Mouse (Mus musculus) MEL (cell line): ENCODE measurements at regions not wholly inside any gene's neighbourhood (a gene's known extent, or its start where the extent isn't known, plus 50 kb on each side); places are given as distances from the start of the nearest gene placed in this dataset.

ENCODE experiments used
- DNase-seq: peaks from one replicate; pipeline ENCODE4 v3.0.0; 2011; ENCODE audit warnings: low read depth, low spot score
- H3K27ac ChIP-seq: 2 replicates; pipeline ENCODE4 v1.5.1; 2012; ENCODE audit warnings: low read depth, mild to moderate bottlenecking, control low read depth, low read length, moderate library complexity; ENCODE audit not compliant: control insufficient read depth
- H3K27me3 ChIP-seq, 2 experiments: fragments of 150-350 bp in 1 of 2; sonication (generic) in 1 of 2; 2 replicates each; pipeline ENCODE4 v1.6.1; 2012; ENCODE audit warnings: low read length in 2 of 2, mild to moderate bottlenecking in 2 of 2, improper control_type of control experiment in 1 of 2, moderate library complexity in 1 of 2; ENCODE audit not compliant: insufficient read depth in 2 of 2, control insufficient read depth in 1 of 2
- H3K36me3 ChIP-seq, 2 experiments: 2 replicates each; pipeline ENCODE4 v1.6.1; 2012 to 2014; ENCODE audit warnings: low read length in 2 of 2, improper control_type of control experiment in 1 of 2, inconsistent platforms in 1 of 2, mild to moderate bottlenecking in 1 of 2; ENCODE audit not compliant: insufficient read depth in 2 of 2, control insufficient read depth in 1 of 2
- H3K4me1 ChIP-seq, 2 experiments: fragments of 150-350 bp in 1 of 2; sonication (generic) in 1 of 2; 2 replicates each; pipeline ENCODE4 v1.6.1; 2012; ENCODE audit warnings: low read length in 2 of 2, improper control_type of control experiment in 1 of 2, mild to moderate bottlenecking in 1 of 2; ENCODE audit not compliant: insufficient read depth in 2 of 2, control insufficient read depth in 1 of 2
- H3K4me3 ChIP-seq, 2 experiments: fragments of 150-350 bp in 1 of 2; sonication (generic) in 1 of 2; 2 replicates each; pipeline ENCODE4 v1.5.1; 2012; ENCODE audit warnings: low read depth in 2 of 2, low read length in 2 of 2, mild to moderate bottlenecking in 2 of 2, moderate library complexity in 2 of 2, control low read depth in 1 of 2, improper control_type of control experiment in 1 of 2; ENCODE audit not compliant: control insufficient read depth in 1 of 2, insufficient read depth in 1 of 2
- H3K79me2 ChIP-seq: 2 replicates; pipeline ENCODE4 v1.6.1; 2012; ENCODE audit warnings: mild to moderate bottlenecking, low read length, moderate library complexity; ENCODE audit not compliant: control insufficient read depth, poor library complexity, insufficient read depth
- H3K9ac ChIP-seq: 2 replicates; pipeline ENCODE4 v1.6.1; 2012; ENCODE audit warnings: low read depth, mild to moderate bottlenecking, control low read depth, low read length, moderate library complexity; ENCODE audit not compliant: control insufficient read depth, poor library complexity, severe bottlenecking
- H3K9me3 ChIP-seq: fragments of 150-350 bp; sonication (generic); replicated peaks from 2 replicates; pipeline ENCODE4 v1.6.1; 2012; ENCODE audit warnings: mild to moderate bottlenecking, low read length, improper control_type of control experiment, moderate library complexity; ENCODE audit not compliant: insufficient read depth
- BHLHE40 ChIP-seq: IDR thresholded peaks from 2 replicates; pipeline ENCODE4 v1.6.1; 2012; ENCODE audit warnings: low read depth, mild to moderate bottlenecking, inconsistent platforms, low read length, improper control_type of control experiment, borderline replicate concordance
- CHD2 ChIP-seq: IDR thresholded peaks from 2 replicates; pipeline ENCODE4 v1.6.1; 2011; ENCODE audit warnings: low read length, improper control_type of control experiment
- E2F4 ChIP-seq: IDR thresholded peaks from 2 replicates; pipeline ENCODE4 v1.6.1; 2011; ENCODE audit warnings: low read depth, low read length, improper control_type of control experiment, borderline replicate concordance
- ELF1 ChIP-seq: IDR thresholded peaks from 2 replicates; pipeline ENCODE4 v1.6.1; 2014; ENCODE audit warnings: low read depth, mild to moderate bottlenecking, inconsistent platforms, low read length, improper control_type of control experiment, moderate library complexity
- EP300 ChIP-seq, 2 experiments: IDR thresholded peaks; 2 replicates each; pipeline ENCODE4 v1.6.1; 2011; ENCODE audit warnings: improper control_type of control experiment in 2 of 2, low read length in 2 of 2, low read depth in 1 of 2, mild to moderate bottlenecking in 1 of 2
- ETS1 ChIP-seq: IDR thresholded peaks from 2 replicates; pipeline ENCODE4 v1.6.1; 2012; ENCODE audit warnings: low read depth, mild to moderate bottlenecking, inconsistent platforms, low read length, improper control_type of control experiment, moderate library complexity
- JUND ChIP-seq: IDR thresholded peaks from 2 replicates; pipeline ENCODE4 v1.6.1; 2011; ENCODE audit warnings: low read depth, mild to moderate bottlenecking, improper control_type of control experiment, low read length
- MAFK ChIP-seq: IDR thresholded peaks from 2 replicates; pipeline ENCODE4 v1.6.1; 2011; ENCODE audit warnings: low read depth, mild to moderate bottlenecking, low read length, improper control_type of control experiment, borderline replicate concordance
- MAX ChIP-seq: IDR thresholded peaks from 2 replicates; pipeline ENCODE4 v1.6.1; 2011; ENCODE audit warnings: low read length, improper control_type of control experiment
- MAZ ChIP-seq: IDR thresholded peaks from 2 replicates; pipeline ENCODE4 v1.6.1; 2012; ENCODE audit warnings: low read depth, mild to moderate bottlenecking, inconsistent platforms, low read length, improper control_type of control experiment
- MEF2A ChIP-seq: IDR thresholded peaks from 2 replicates; pipeline ENCODE4 v1.6.1; 2014; ENCODE audit warnings: low read depth, mild to moderate bottlenecking, inconsistent platforms, low read length, improper control_type of control experiment; ENCODE audit not compliant: poor library complexity, insufficient replicate concordance, severe bottlenecking; ENCODE audit errors: extremely low read depth
- MXI1 ChIP-seq: IDR thresholded peaks from 2 replicates; pipeline ENCODE4 v1.6.1; 2011; ENCODE audit warnings: mild to moderate bottlenecking, low read depth, low read length, improper control_type of control experiment
- MYB ChIP-seq: IDR thresholded peaks from 2 replicates; pipeline ENCODE4 v1.6.1; 2011; ENCODE audit warnings: mild to moderate bottlenecking, low read depth, low read length, improper control_type of control experiment
- MYC ChIP-seq: IDR thresholded peaks from 2 replicates; pipeline ENCODE4 v1.6.1; 2011; ENCODE audit warnings: low read depth, mild to moderate bottlenecking, low read length, improper control_type of control experiment, moderate library complexity
- NELFE ChIP-seq: IDR thresholded peaks from 2 replicates; pipeline ENCODE4 v1.6.1; 2011; ENCODE audit warnings: low read depth, low read length, improper control_type of control experiment
- NRF1 ChIP-seq: IDR thresholded peaks from 2 replicates; pipeline ENCODE4 v1.6.1; 2014; ENCODE audit warnings: low read depth, mild to moderate bottlenecking, inconsistent platforms, low read length, improper control_type of control experiment, moderate library complexity; ENCODE audit not compliant: poor library complexity, insufficient read depth, severe bottlenecking
- POLR2A ChIP-seq, 2 experiments: IDR thresholded peaks; 2 replicates each; pipeline ENCODE4 v1.6.1; 2011 to 2012; ENCODE audit warnings: low read length in 2 of 2, mild to moderate bottlenecking in 2 of 2, control low read depth in 1 of 2, improper control_type of control experiment in 1 of 2, low read depth in 1 of 2, moderate library complexity in 1 of 2; ENCODE audit not compliant: control insufficient read depth in 1 of 2, insufficient read depth in 1 of 2, poor library complexity in 1 of 2
- RAD21 ChIP-seq: IDR thresholded peaks from 2 replicates; pipeline ENCODE4 v1.6.1; 2011; ENCODE audit warnings: mild to moderate bottlenecking, low read depth, low read length, improper control_type of control experiment
- RCOR1 ChIP-seq: IDR thresholded peaks from 2 replicates; pipeline ENCODE4 v1.6.1; 2012; ENCODE audit warnings: low read depth, mild to moderate bottlenecking, inconsistent platforms, low read length, improper control_type of control experiment
- TAL1 ChIP-seq: IDR thresholded peaks from 2 replicates; pipeline ENCODE4 v1.6.1; 2012; ENCODE audit warnings: mild to moderate bottlenecking, inconsistent platforms, low read length, moderate library complexity, mixed read lengths
- UBTF ChIP-seq: IDR thresholded peaks from 2 replicates; pipeline ENCODE4 v1.6.1; 2012; ENCODE audit warnings: low read depth, mild to moderate bottlenecking, inconsistent platforms, low read length, improper control_type of control experiment, moderate library complexity, borderline replicate concordance; ENCODE audit not compliant: insufficient read depth
- USF2 ChIP-seq, 2 experiments: IDR thresholded peaks; 2 replicates each; pipeline ENCODE4 v1.6.1; 2011 to 2012; ENCODE audit warnings: improper control_type of control experiment in 2 of 2, low read length in 2 of 2, borderline replicate concordance in 1 of 2, inconsistent platforms in 1 of 2, low read depth in 1 of 2, mild to moderate bottlenecking in 1 of 2; ENCODE audit not compliant: insufficient read depth in 1 of 2
- ZMIZ1 ChIP-seq: IDR thresholded peaks from 2 replicates; pipeline ENCODE4 v1.6.1; 2012; ENCODE audit warnings: low read depth, mild to moderate bottlenecking, inconsistent platforms, low read length, improper control_type of control experiment, moderate library complexity

GRCm38 (mm10) chr3:17259093-17259492, 689.1 kb upstream of the Cypt12 start:
- Histone ChIP-seq H3K36me3 (no peaks in the 10 kb centered on the region), H3K9me3 (no peaks in the 10 kb centered on the region), H3K9ac (no peak overlapping the region), H3K27ac (no peak overlapping the region), H3K27me3 (no peaks in the 10 kb centered on the region), H3K4me3 (no peak overlapping the region), H3K79me2 (no peaks in the 10 kb centered on the region), H3K4me1 (no peaks in the 10 kb centered on the region)
- TF ChIP-seq MAZ (no peak), ELF1 (no peak), MAX (no peak), ZMIZ1 (no peak), E2F4 (no peak), BHLHE40 (no peak), EP300 (IDR thresholded peaks at IDR 0.05; ENCODE audit: low read depth in 1 of 2, low read length in 2 of 2) (no peak), CHD2 (no peak), MYB (no peak), RCOR1 (no peak), NELFE (no peak), ETS1 (no peak), MAFK (no peak), MXI1 (no peak)
- DNase-seq = no peak

DNA sequence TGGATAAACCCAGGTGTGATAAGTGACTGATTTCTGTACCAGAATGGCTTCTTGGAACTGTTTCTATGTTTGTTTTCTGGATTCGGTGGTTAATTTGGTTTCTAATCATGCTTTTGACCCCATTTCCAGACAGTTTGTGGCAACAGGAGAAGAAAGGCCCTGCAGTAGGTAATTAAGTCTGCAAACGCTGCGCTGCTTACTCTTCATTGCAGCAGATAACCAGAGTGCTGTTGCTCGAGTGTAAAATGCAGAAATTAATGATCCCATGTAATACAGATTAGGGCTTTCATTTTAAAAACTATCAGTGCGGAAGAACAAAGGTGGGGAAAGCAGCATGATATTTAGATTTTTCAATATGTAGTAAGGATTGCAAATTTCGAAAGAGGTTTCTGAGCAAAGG, 667.0 kb upstream of the Cypt12 start:
- no peak for DNase-seq
- no peak overlapping the region for H3K4me3 ChIP-seq
- H3K9me3 ChIP-seq = no peaks in the 10 kb centered on the region
- no peak for TF ChIP-seq POLR2A (IDR thresholded peaks at IDR 0.05; ENCODE audit: control insufficient read depth in 1 of 2, insufficient read depth in 1 of 2, low read depth in 1 of 2, low read length in 2 of 2, poor library complexity in 1 of 2)
- H3K27me3 ChIP-seq = no peaks in the 10 kb centered on the region
- no peak overlapping the region for H3K9ac ChIP-seq
- no peaks in the 10 kb centered on the region for H3K4me1 ChIP-seq
- no peak overlapping the region for H3K27ac ChIP-seq
- no peaks in the 10 kb centered on the region for H3K79me2 ChIP-seq
- H3K36me3 ChIP-seq = no peaks in the 10 kb centered on the region

GRCm38 (mm10) chr3:17282881-17283280, 665.3 kb upstream of the Cypt12 start:
- Histone ChIP-seq H3K9ac (no peak overlapping the region), H3K4me3 (no peak overlapping the region), H3K79me2 (no peaks in the 10 kb centered on the region), H3K27ac (no peak overlapping the region), H3K36me3 (no peaks in the 10 kb centered on the region), H3K27me3 (no peaks in the 10 kb centered on the region), H3K4me1 (no peaks in the 10 kb centered on the region), H3K9me3 (no peaks in the 10 kb centered on the region)
- no peak for DNase-seq
- TF ChIP-seq NRF1 (no peak), MYC (no peak), MAX (no peak), JUND (no peak), TAL1 (no peak), USF2 (IDR thresholded peaks at IDR 0.05; ENCODE audit: borderline replicate concordance in 1 of 2, insufficient read depth in 1 of 2, low read depth in 1 of 2, low read length in 2 of 2) (no peak), MEF2A (no peak), BHLHE40 (no peak), UBTF (no peak), POLR2A (IDR thresholded peaks at IDR 0.05; ENCODE audit: control insufficient read depth in 1 of 2, insufficient read depth in 1 of 2, low read depth in 1 of 2, low read length in 2 of 2, poor library complexity in 1 of 2) (no peak), E2F4 (no peak), EP300 (IDR thresholded peaks at IDR 0.05; ENCODE audit: low read depth in 1 of 2, low read length in 2 of 2) (no peak), RAD21 (no peak)
